Mouse (Mus musculus) forebrain, postnatal 0 days (tissue): Measurements from ENCODE around the gene Hspb6. TPM values are rescaled to one million over a fixed set of nuclear protein-coding genes. Genes with fewer than 3 reads are reported as not detected.

Experiments used
- ATAC-seq: fragments of 200-750 bp; cut with Nextera tagmentation; 2 replicates; pipeline ENCODE4 v1.8.0; 2017; ENCODE audit warnings: mild to moderate bottlenecking, moderate library complexity
- DNase-seq: peaks from one replicate; pipeline ENCODE4 v3.0.0-alpha.2; 2015
- H3K27ac ChIP-seq: fragments of 300-500 bp; sonication (generic); 2 replicates; pipeline ENCODE4 v1.5.1; 2014; ENCODE audit warnings: low read depth, mild to moderate bottlenecking, antibody characterized with exemption, low read length, moderate library complexity, mixed read lengths
- H3K27me3 ChIP-seq: fragments of 300-500 bp; sonication (generic); 2 replicates; pipeline ENCODE4 v1.6.1; 2014; ENCODE audit warnings: mild to moderate bottlenecking, low read length, mixed read lengths; ENCODE audit not compliant: insufficient read depth
- H3K36me3 ChIP-seq: fragments of 300-500 bp; sonication (generic); 2 replicates; pipeline ENCODE4 v1.6.1; 2014; ENCODE audit warnings: mild to moderate bottlenecking, moderate library complexity; ENCODE audit not compliant: insufficient read depth
- H3K4me1 ChIP-seq: fragments of 300-500 bp; sonication (generic); 2 replicates; pipeline ENCODE4 v1.6.1; 2014; ENCODE audit warnings: antibody characterized with exemption; ENCODE audit not compliant: insufficient read depth
- H3K4me2 ChIP-seq: fragments of 300-500 bp; sonication (generic); 2 replicates; pipeline ENCODE4 v1.6.1; 2014; ENCODE audit warnings: low read depth, mild to moderate bottlenecking, moderate library complexity
- H3K4me3 ChIP-seq: fragments of 300-500 bp; sonication (generic); 2 replicates; pipeline ENCODE4 v1.5.1; 2014; ENCODE audit warnings: low read depth, low read length, mixed read lengths
- H3K9ac ChIP-seq: fragments of 300-500 bp; sonication (generic); 2 replicates; pipeline ENCODE4 v1.6.1; 2014; ENCODE audit warnings: mild to moderate bottlenecking
- H3K9me3 ChIP-seq: fragments of 300-500 bp; sonication (generic); 2 replicates; pipeline ENCODE4 v1.6.1; 2016; ENCODE audit warnings: low read length
- CTCF ChIP-seq: sonication (generic); IDR thresholded peaks from 2 replicates; pipeline ENCODE4 v1.5.1; 2016; ENCODE audit warnings: antibody characterized with exemption, control low read depth, low read depth
- WGBS: fragments of 180-500 bp; shearing (Covaris S2); extraction: QIAGEN DNeasy Blood & Tissue Kit; methylation state at CpG from one replicate; pipeline ENCODE4 v1.1.7; 2014; 5-methylcytosine and 5-hydroxymethylcytosine counted together
- microRNA-seq, 2 experiments: library from miRNA; unstranded; fragments of <30 nt; microRNA quantifications; one replicate each; pipeline ENCODE4; 2016
- polyA plus RNA-seq: library from polyadenylated mRNA; unstranded; fragments of >200 nt; fragmentation: Nextera tagmentation; extraction: Ambion mirVana; gene quantifications from 2 replicates; pipeline ENCODE4 v1.2.1, GENCODE M21; 2015
- total RNA-seq: library from RNA; depleted of rRNA; stranded (reverse); fragments of >200 nt; gene quantifications from 2 replicates; pipeline ENCODE4 v1.2.3, GENCODE M21; 2014; rRNA removed

Gene Hspb6
- total and polyA plus RNA-seq, 2 experiments from 2014 or later, result 4.1 to 14.0 TPM

DNA sequence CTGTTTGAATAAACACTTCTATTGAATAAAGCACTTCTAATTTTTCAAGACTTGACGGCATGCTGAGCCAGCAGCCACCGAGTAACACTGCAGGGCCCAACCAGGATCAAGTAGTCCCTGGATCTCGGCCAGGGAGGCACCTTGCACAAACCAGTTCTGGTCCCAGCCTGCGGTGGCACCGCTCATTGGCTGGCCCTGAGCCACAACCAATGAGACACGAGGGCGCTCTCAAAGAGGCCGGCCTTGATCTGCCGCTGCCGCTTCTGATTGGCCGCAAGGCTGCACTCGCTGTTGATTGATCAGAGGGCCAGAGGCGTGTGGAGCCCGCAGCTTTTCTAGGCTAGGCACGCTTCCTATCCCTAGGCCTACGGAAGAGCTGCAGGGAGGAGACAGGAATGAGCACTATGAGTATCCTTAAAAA, 48.0 kb downstream of the Hspb6 start:
- Histone ChIP-seq H3K4me1 (peaks cover 8% of the 10 kb centered on the region; the same call in 1 of the 2 replicates), H3K27ac (no peak overlapping the region), H3K4me3 (0 out of 2 replicates have a peak overlapping the region, but pooled peaks have one; percentile 11), H3K9me3 (no peaks in the 10 kb centered on the region), H3K9ac (no peak overlapping the region), H3K36me3 (no peaks in the 10 kb centered on the region), H3K27me3 (no peaks in the 10 kb centered on the region), H3K4me2 (peak overlapping the region; percentile 38)
- 3% methylated on average over 16 of the region's 16 CpGs for WGBS
- TF ChIP-seq CTCF, result no peak
- DNase-seq (peak; percentile 95), ATAC-seq (peak; percentile 99)

DNA sequence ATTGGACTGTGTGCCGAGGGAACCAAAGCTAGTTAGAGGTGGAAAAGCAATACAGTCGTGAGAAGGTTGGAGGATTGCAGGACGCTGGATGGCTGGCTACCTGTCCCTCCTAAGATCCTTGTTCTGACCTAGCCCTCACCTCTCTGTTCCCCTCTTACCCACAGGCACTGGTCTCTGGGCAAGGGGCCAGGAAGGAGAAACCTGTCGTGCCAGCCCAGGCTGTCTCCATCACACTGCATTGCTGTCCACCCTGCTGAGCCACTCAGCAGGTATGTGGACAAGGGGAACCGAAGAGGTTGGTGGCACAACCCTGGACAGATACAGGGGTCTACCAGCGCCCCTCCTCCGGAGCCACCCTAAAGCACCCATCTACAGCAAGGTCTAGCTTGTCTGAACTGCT, 48.7 kb downstream of the Hspb6 start:
- Histone ChIP-seq H3K4me3 (no peak overlapping the region), H3K27me3 (no peaks in the 10 kb centered on the region), H3K9me3 (no peaks in the 10 kb centered on the region), H3K36me3 (no peaks in the 10 kb centered on the region), H3K27ac (no peak overlapping the region), H3K4me2 (peak overlapping the region; percentile 38; the same call in 1 of the 2 replicates), H3K9ac (no peak overlapping the region), H3K4me1 (peaks cover 8% of the 10 kb centered on the region; the same call in 1 of the 2 replicates)
- ATAC-seq (no peak; the same call in 1 of the 2 replicates), DNase-seq (no peak)
- WGBS, result 65% methylated on average over 7 of the region's 7 CpGs
- TF ChIP-seq CTCF, result no peak

DNA sequence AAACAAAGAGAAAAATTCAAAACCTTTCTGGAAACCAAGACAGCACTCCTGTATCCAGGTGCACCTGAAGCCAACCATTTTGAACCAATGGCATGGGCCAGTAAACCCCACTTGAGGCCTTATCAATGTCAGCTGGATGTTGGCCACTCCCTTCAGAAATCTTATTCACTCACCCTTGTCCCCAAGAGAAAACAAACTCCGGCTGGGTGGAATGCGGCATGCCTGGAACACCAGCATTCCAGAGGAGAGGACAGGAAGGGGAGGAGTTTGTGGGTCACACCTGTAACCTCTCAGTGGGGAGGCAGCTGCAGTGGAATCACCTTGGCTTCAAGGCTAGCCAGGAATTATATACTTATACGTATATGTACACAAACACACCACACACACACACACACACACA, 50.6 kb downstream of the Hspb6 start:
- WGBS, result 81% methylated on average over 3 of the region's 3 CpGs
- H3K4me2 ChIP-seq, result no peak overlapping the region
- no peaks in the 10 kb centered on the region for H3K36me3 ChIP-seq

DNA sequence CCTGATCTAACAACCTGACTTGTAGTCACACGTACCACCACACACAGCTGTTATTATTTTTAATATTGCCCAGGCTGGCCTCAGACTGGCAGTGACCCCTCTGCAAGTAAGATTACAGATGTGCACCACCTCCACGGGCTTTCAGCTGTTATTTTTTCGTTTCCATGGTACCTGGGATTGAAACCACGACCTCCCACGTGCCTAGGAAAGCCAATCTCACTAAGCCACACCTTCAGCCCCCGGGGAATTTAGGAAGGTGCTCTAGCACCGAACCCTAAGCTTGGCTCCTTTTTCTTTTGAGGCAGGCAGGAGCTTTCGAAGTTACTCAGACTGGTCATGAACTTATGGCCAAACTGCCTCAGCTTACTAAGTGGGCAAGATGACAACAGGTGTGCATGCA, 52.4 kb downstream of the Hspb6 start:
- no peak overlapping the region for H3K4me2 ChIP-seq
- H3K27ac ChIP-seq, result no peak overlapping the region
- WGBS, result 60% methylated on average over 8 of the region's 8 CpGs
- no peaks in the 10 kb centered on the region for H3K27me3 ChIP-seq
- H3K4me3 ChIP-seq, result no peak overlapping the region
- no peaks in the 10 kb centered on the region for H3K36me3 ChIP-seq
- H3K9ac ChIP-seq, result no peak overlapping the region
- DNase-seq (no peak), ATAC-seq (no peak)
- TF ChIP-seq CTCF, result no peak
- no peaks in the 10 kb centered on the region for H3K9me3 ChIP-seq
- peaks cover 8% of the 10 kb centered on the region; the same call in 1 of the 2 replicates for H3K4me1 ChIP-seq

More for the DNA sequence above, 50.6 kb downstream of the Hspb6 start:
- H3K9ac ChIP-seq, result no peak overlapping the region
- no peak for TF ChIP-seq CTCF
- H3K9me3 ChIP-seq, result no peaks in the 10 kb centered on the region
- DNase-seq (no peak), ATAC-seq (no peak)
- no peaks in the 10 kb centered on the region for H3K27me3 ChIP-seq
- no peak overlapping the region for H3K27ac ChIP-seq
- no peak overlapping the region for H3K4me3 ChIP-seq
- H3K4me1 ChIP-seq, result peaks cover 8% of the 10 kb centered on the region; the same call in 1 of the 2 replicates

DNA sequence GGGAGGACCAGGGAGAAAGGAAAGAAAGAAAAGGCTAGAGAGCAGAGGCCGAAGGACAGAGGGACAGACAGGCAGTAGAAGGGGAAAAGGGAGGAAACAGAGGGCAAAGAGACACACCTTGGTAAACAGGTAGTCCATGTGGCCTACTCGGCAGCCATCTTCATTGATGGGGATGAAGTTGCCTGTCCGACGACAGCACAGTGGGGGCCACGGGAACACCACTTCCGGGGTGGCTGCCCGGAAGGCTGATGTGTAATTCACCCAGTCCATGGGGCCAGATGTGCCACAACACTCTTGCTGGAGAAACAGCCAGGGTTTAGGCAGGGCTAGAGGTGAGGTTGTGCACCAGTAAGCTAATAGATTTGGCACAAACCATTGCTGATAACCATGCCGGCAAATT, 53.0 kb downstream of the Hspb6 start:
- Histone ChIP-seq H3K4me3 (no peak overlapping the region), H3K9me3 (no peaks in the 10 kb centered on the region), H3K4me1 (0 out of 2 replicates have a peak, but pooled peaks cover 4% of the 10 kb centered on the region), H3K27me3 (no peaks in the 10 kb centered on the region), H3K9ac (no peak overlapping the region), H3K36me3 (no peaks in the 10 kb centered on the region), H3K4me2 (no peak overlapping the region), H3K27ac (no peak overlapping the region)
- DNase-seq, result no peak
- WGBS, result 86% methylated on average over 8 of the region's 8 CpGs
- no peak for TF ChIP-seq CTCF
- no peak for ATAC-seq

Small RNAs within 50 kb of the gene (microRNA-seq; reads per million reads assigned to microRNA genes)
- gene Gm38670, result 0 to 0.12 reads per million in 2 experiments
- 0.24 to 0.39 reads per million in 2 experiments for gene Mir3569

Other genes starting within 250 kb of the Hspb6 start
Only the 30 nearest of the 34 such genes appear.
- 9.8 and 14.6 TPM in 2 replicates for gene Sdhaf1, start 228.3 kb upstream of the Hspb6 start, total RNA-seq
- gene Sdhaf1, start 228.3 kb upstream of the Hspb6 start, polyA plus RNA-seq, result 18.4 and 20.7 TPM in 2 replicates
- 25.2 and 28.0 TPM in 2 replicates for gene Lrfn3, start 189.4 kb upstream of the Hspb6 start, total RNA-seq
- gene Lrfn3, start 189.4 kb upstream of the Hspb6 start, polyA plus RNA-seq, result 16.4 and 20.3 TPM in 2 replicates
- 14.5 and 25.6 TPM in 2 replicates for gene Tyrobp, start 138.4 kb upstream of the Hspb6 start, total RNA-seq
- 44.2 and 52.5 TPM in 2 replicates for gene Tyrobp, start 138.4 kb upstream of the Hspb6 start, polyA plus RNA-seq
- gene Hcst, start 132.3 kb upstream of the Hspb6 start, total RNA-seq, result 1.1 TPM in 1 of 2 replicates, not detected in the other
- gene Hcst, start 132.3 kb upstream of the Hspb6 start, polyA plus RNA-seq, result 0.41 and 0.87 TPM in 2 replicates
- 1.6 and 3.4 TPM in 2 replicates for gene Nfkbid, start 130.4 kb upstream of the Hspb6 start, total RNA-seq
- 1.1 and 1.7 TPM in 2 replicates for gene Nfkbid, start 130.4 kb upstream of the Hspb6 start, polyA plus RNA-seq
- 705 and 834 TPM in 2 replicates for gene Aplp1, start 106.6 kb upstream of the Hspb6 start, total RNA-seq
- gene Aplp1, start 106.6 kb upstream of the Hspb6 start, polyA plus RNA-seq, result 863 and 867 TPM in 2 replicates
- gene Kirrel2, start 94.5 kb upstream of the Hspb6 start, total RNA-seq, result 0.46 and 2.1 TPM in 2 replicates
- gene Kirrel2, start 94.5 kb upstream of the Hspb6 start, polyA plus RNA-seq, result 0.07 and 0.11 TPM in 2 replicates
- gene Nphs1, start 93.9 kb upstream of the Hspb6 start, total RNA-seq, result 0.08 TPM in 1 of 2 replicates, not detected in the other
- gene Nphs1, start 93.9 kb upstream of the Hspb6 start, polyA plus RNA-seq, result 0.06 and 0.09 TPM in 2 replicates
- gene Prodh2, start 58.6 kb upstream of the Hspb6 start, total RNA-seq, result not detected in 2 replicates
- not detected in 2 replicates for gene Prodh2, start 58.6 kb upstream of the Hspb6 start, polyA plus RNA-seq
- 52.4 and 58.5 TPM in 2 replicates for gene Arhgap33, start 17.1 kb upstream of the Hspb6 start, total RNA-seq
- 128 and 145 TPM in 2 replicates for gene Arhgap33, start 17.1 kb upstream of the Hspb6 start, polyA plus RNA-seq
- 9.0 and 14.8 TPM in 2 replicates for gene Proser3, start 121 bp downstream of the Hspb6 start, total RNA-seq
- 2.2 and 3.8 TPM in 2 replicates for gene Proser3, start 121 bp downstream of the Hspb6 start, polyA plus RNA-seq
- gene Lin37, start 7.7 kb downstream of the Hspb6 start, total RNA-seq, result 16.0 and 19.2 TPM in 2 replicates
- 49.5 and 53.0 TPM in 2 replicates for gene Lin37, start 7.7 kb downstream of the Hspb6 start, polyA plus RNA-seq
- gene U2af1l4, start 11.1 kb downstream of the Hspb6 start, total RNA-seq, result 48.8 and 74.3 TPM in 2 replicates
- gene U2af1l4, start 11.1 kb downstream of the Hspb6 start, polyA plus RNA-seq, result 117 and 129 TPM in 2 replicates
- 5.5 and 9.9 TPM in 2 replicates for gene Gm49396, start 11.2 kb downstream of the Hspb6 start, total RNA-seq
- gene Gm49396, start 11.2 kb downstream of the Hspb6 start, polyA plus RNA-seq, result 3.4 and 5.3 TPM in 2 replicates
- 70.9 and 90.7 TPM in 2 replicates for gene Psenen, start 11.4 kb downstream of the Hspb6 start, total RNA-seq
- 141 and 161 TPM in 2 replicates for gene Psenen, start 11.4 kb downstream of the Hspb6 start, polyA plus RNA-seq
- 1.2 TPM in 1 of 2 replicates, not detected in the other for gene Igflr1, start 13.2 kb downstream of the Hspb6 start, total RNA-seq
- 2.3 and 3.2 TPM in 2 replicates for gene Igflr1, start 13.2 kb downstream of the Hspb6 start, polyA plus RNA-seq
- gene Kmt2b, start 36.5 kb downstream of the Hspb6 start, total RNA-seq, result 31.2 and 31.5 TPM in 2 replicates
- 3.8 and 5.2 TPM in 2 replicates for gene Kmt2b, start 36.5 kb downstream of the Hspb6 start, polyA plus RNA-seq
- gene Zbtb32, start 46.7 kb downstream of the Hspb6 start, total RNA-seq, result not detected in 2 replicates
- 0.08 and 0.17 TPM in 2 replicates for gene Zbtb32, start 46.7 kb downstream of the Hspb6 start, polyA plus RNA-seq
- gene Upk1a, start 60.7 kb downstream of the Hspb6 start, total RNA-seq, result 0.29 and 0.38 TPM in 2 replicates
- gene Upk1a, start 60.7 kb downstream of the Hspb6 start, polyA plus RNA-seq, result 0.42 and 0.62 TPM in 2 replicates
- gene Cox6b1, start 74.0 kb downstream of the Hspb6 start, total RNA-seq, result 292 and 602 TPM in 2 replicates
- gene Cox6b1, start 74.0 kb downstream of the Hspb6 start, polyA plus RNA-seq, result 1,225 and 1,355 TPM in 2 replicates
- gene Etv2, start 83.7 kb downstream of the Hspb6 start, total RNA-seq, result not detected in 2 replicates
- gene Etv2, start 83.7 kb downstream of the Hspb6 start, polyA plus RNA-seq, result not detected in 2 replicates
- 150 and 156 TPM in 2 replicates for gene Rbm42, start 98.1 kb downstream of the Hspb6 start, total RNA-seq
- gene Rbm42, start 98.1 kb downstream of the Hspb6 start, polyA plus RNA-seq, result 148 and 160 TPM in 2 replicates
- gene Haus5, start 112.8 kb downstream of the Hspb6 start, total RNA-seq, result 16.3 and 18.5 TPM in 2 replicates
- 17.7 and 18.3 TPM in 2 replicates for gene Haus5, start 112.8 kb downstream of the Hspb6 start, polyA plus RNA-seq
- gene Pmis2, start 119.4 kb downstream of the Hspb6 start, total RNA-seq, result not detected in 2 replicates
- gene Pmis2, start 119.4 kb downstream of the Hspb6 start, polyA plus RNA-seq, result not detected in 2 replicates
- gene 2200002J24Rik, start 146.7 kb downstream of the Hspb6 start, total RNA-seq, result not detected in 2 replicates
- gene 2200002J24Rik, start 146.7 kb downstream of the Hspb6 start, polyA plus RNA-seq, result not detected in 2 replicates
- 1.2 and 2.0 TPM in 2 replicates for gene Atp4a, start 160.0 kb downstream of the Hspb6 start, total RNA-seq
- gene Atp4a, start 160.0 kb downstream of the Hspb6 start, polyA plus RNA-seq, result 2.8 and 4.7 TPM in 2 replicates
- 173 TPM in 2 replicates for gene Tmem147, start 177.4 kb downstream of the Hspb6 start, total RNA-seq
- 290 and 328 TPM in 2 replicates for gene Tmem147, start 177.4 kb downstream of the Hspb6 start, polyA plus RNA-seq
- not detected in 2 replicates for gene Gapdhs, start 191.5 kb downstream of the Hspb6 start, total RNA-seq
- gene Gapdhs, start 191.5 kb downstream of the Hspb6 start, polyA plus RNA-seq, result 0.15 and 0.65 TPM in 2 replicates
- 2.8 and 4.6 TPM in 2 replicates for gene Sbsn, start 199.3 kb downstream of the Hspb6 start, total RNA-seq
- gene Sbsn, start 199.3 kb downstream of the Hspb6 start, polyA plus RNA-seq, result 2.3 and 3.5 TPM in 2 replicates
- 2.2 and 5.2 TPM in 2 replicates for gene Dmkn, start 211.6 kb downstream of the Hspb6 start, total RNA-seq
- gene Dmkn, start 211.6 kb downstream of the Hspb6 start, polyA plus RNA-seq, result 7.2 and 7.4 TPM in 2 replicates